Mouse (Mus musculus): ENCODE measurements around the gene Cracr2b. TPM values are rescaled to one million over a fixed set of nuclear protein-coding genes. Genes with fewer than 3 reads are reported as not detected.

Gene Cracr2b
- total and polyA plus RNA-seq, 3 experiments = 15.4 to 35.0 (median 19.4) TPM

DNA sequence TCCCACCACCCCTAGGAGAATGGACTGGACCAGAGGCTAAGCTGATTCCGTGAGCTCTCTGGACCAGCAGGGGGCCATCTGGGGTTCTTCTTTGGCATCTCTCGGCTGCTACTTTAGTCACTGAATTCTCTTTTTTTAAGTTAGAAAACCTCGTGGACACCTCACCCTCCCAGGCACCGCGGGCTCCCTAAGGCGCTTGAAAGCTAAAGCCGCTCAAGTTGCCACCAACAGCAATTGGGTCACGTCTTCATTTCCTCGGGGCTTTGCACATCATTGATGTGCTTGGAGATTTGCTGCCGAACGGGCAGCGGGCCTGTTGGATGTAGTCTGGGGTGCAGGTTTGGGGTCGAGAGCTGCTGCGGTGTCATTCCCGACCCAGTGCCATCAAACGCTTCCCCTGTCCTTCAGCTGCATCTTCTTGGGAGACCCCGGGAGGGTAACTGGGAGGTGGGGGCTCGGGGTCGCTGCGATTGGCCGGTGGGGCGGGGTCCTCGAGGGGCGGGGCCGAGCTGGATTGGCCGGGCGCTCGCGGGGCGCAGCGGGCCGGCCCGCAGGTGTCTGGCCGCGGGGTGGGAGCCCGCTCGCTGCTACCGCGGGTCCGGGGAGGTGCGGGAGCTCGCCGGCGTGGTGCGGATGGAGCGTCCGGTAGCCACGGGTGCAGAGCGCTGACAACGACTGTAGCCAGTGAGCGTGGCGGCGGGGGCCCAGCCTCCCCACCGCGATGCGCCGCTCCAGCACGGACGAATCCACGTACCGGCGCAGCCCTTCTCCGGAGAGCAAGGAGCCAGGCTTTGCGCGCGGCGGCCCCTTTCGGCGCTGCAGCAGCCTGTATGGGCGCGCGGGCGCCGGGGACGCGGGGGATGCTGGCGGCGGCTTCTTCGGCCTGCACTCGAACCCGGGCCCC is 20.9 kb downstream of the Cracr2b start:
- no peak overlapping the region; the same call in 1 of the 2 replicates for H3K27ac ChIP-seq
- intact Hi-C loops (cut with DNase I) = loop anchor here (1.0 to 5.0 kb wide), 2 partner anchors 44 to 131 kb away; no protein-coding TSS in a partner anchor
- no peak for TF ChIP-seq EP300 (IDR thresholded peaks at IDR 0.05; ENCODE audit: insufficient read depth, low read depth, low read length)
- peak; percentile 69 for TF ChIP-seq CTCF (IDR thresholded peaks at IDR 0.05)
- H3K9ac ChIP-seq (ENCODE audit: low read depth, low read length) = peak overlapping the region; percentile 66
- H3K27me3 ChIP-seq (ENCODE audit: control insufficient read depth, insufficient read depth, low read length) = no peaks in the 10 kb centered on the region
- H3K79me2 ChIP-seq (replicated peaks; ENCODE audit: control insufficient read depth, insufficient read depth, low read length) = 0 out of 2 replicates have a peak, but pooled peaks cover 2% of the 10 kb centered on the region
- no peaks in the 10 kb centered on the region for H3K36me3 ChIP-seq (ENCODE audit: control insufficient read depth, insufficient read depth, low read length)
- DNase-seq = peak; percentile 60 to 67
- peak overlapping the region; percentile 48 for H3K4me3 ChIP-seq
- 5% methylated on average over 76 of the region's 81 CpGs for WGBS
- peaks cover 31% of the 10 kb centered on the region for H3K4me1 ChIP-seq (ENCODE audit: control insufficient read depth, insufficient read depth, low read length)

GRCm38 (mm10) chr7:141482531-141483024 is 21.7 kb downstream of the Cracr2b start:
- Histone ChIP-seq H3K79me2 (replicated peaks; ENCODE audit: control insufficient read depth, insufficient read depth, low read length) (0 out of 2 replicates have a peak, but pooled peaks cover 2% of the 10 kb centered on the region), H3K9ac (ENCODE audit: low read depth, low read length) (peak overlapping the region; percentile 24; the same call in 1 of the 2 replicates), H3K27me3 (ENCODE audit: control insufficient read depth, insufficient read depth, low read length) (no peaks in the 10 kb centered on the region), H3K27ac (no peak overlapping the region), H3K4me1 (ENCODE audit: control insufficient read depth, insufficient read depth, low read length) (peaks cover 25% of the 10 kb centered on the region), H3K36me3 (ENCODE audit: control insufficient read depth, insufficient read depth, low read length) (no peaks in the 10 kb centered on the region), H3K4me3 (peak overlapping the region; percentile 48)
- DNase-seq = no peak
- intact Hi-C loops (cut with DNase I) = loop anchor here (5.0 kb wide), 1 partner anchor 130 kb away; no protein-coding TSS in a partner anchor
- TF ChIP-seq POLR2A (IDR thresholded peaks at IDR 0.05; ENCODE audit: insufficient read depth, low read depth, low read length) (no peak), EP300 (IDR thresholded peaks at IDR 0.05; ENCODE audit: insufficient read depth, low read depth, low read length) (no peak), CTCF (IDR thresholded peaks at IDR 0.05) (no peak)
- 42% methylated on average over 11 of the region's 11 CpGs for WGBS

GRCm38 (mm10) chr7:141483114-141483653 is 22.3 kb downstream of the Cracr2b start:
- TF ChIP-seq POLR2A (IDR thresholded peaks at IDR 0.05; ENCODE audit: insufficient read depth, low read depth, low read length) (no peak), EP300 (IDR thresholded peaks at IDR 0.05; ENCODE audit: insufficient read depth, low read depth, low read length) (no peak), CTCF (IDR thresholded peaks at IDR 0.05) (no peak)
- Histone ChIP-seq H3K9ac (ENCODE audit: low read depth, low read length) (no peak overlapping the region), H3K36me3 (ENCODE audit: control insufficient read depth, insufficient read depth, low read length) (no peaks in the 10 kb centered on the region), H3K27ac (no peak overlapping the region), H3K4me1 (ENCODE audit: control insufficient read depth, insufficient read depth, low read length) (peaks cover 23% of the 10 kb centered on the region), H3K27me3 (ENCODE audit: control insufficient read depth, insufficient read depth, low read length) (no peaks in the 10 kb centered on the region), H3K4me3 (no peak overlapping the region), H3K79me2 (replicated peaks; ENCODE audit: control insufficient read depth, insufficient read depth, low read length) (0 out of 2 replicates have a peak, but pooled peaks cover 2% of the 10 kb centered on the region)
- 83% methylated on average over 6 of the region's 6 CpGs for WGBS
- intact Hi-C loops (cut with DNase I) = loop anchor here (5.0 kb wide), 1 partner anchor 129 kb away; no protein-coding TSS in a partner anchor
- DNase-seq = no peak

DNA sequence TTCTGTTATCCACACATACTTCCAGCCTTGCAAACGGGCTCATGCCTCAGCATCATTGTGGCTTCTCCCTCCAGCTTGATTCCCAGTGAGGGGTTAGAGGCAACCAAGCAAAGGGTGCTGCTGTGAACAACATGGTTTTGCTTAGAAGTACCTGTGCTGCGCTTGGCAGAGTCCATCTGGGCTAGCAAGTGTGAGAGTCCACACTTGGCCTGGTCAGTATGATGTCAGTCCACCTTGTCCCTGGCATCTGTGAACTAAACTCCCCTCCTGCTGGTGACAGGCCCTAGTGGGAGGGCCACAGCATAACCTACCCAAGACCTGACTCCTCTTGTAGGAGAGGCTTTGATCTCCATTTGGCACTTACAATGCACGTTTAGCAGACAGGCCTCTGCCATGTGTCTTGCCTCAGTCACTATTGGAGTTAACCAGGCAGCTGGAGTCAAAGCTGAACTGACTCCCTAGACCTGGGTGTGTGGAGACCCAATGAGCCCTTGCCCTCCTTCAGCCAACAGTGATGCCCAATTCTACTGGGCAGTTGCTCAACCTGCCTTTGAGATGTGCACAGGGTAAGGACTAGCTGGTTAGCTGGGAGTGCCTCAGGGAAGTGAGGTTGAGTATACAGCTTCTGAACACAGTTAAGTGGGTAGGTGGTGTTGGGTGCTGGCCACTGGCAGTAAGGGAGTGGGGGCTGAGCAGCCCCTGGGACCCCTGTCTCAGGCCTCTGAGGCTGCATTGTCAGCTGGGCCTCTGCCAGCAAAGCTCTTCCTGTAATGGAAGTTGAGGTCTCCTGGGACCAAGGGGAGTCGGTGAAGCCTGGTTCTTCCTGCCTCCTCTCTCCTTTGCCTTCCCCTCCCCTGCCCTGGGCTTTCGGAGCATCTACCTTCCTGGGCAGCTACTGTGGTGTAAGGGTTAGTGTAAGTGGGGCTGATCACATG is 23.6 kb downstream of the Cracr2b start:
- no peak overlapping the region for H3K27ac ChIP-seq
- no peak overlapping the region for H3K9ac ChIP-seq (ENCODE audit: low read depth, low read length)
- H3K79me2 ChIP-seq (replicated peaks; ENCODE audit: control insufficient read depth, insufficient read depth, low read length) = 0 out of 2 replicates have a peak, but pooled peaks cover 2% of the 10 kb centered on the region
- WGBS = 54% methylated on average over 5 of the region's 5 CpGs
- no peak for TF ChIP-seq EP300 (IDR thresholded peaks at IDR 0.05; ENCODE audit: insufficient read depth, low read depth, low read length)
- TF ChIP-seq POLR2A (IDR thresholded peaks at IDR 0.05; ENCODE audit: insufficient read depth, low read depth, low read length) = no peak
- TF ChIP-seq CTCF (IDR thresholded peaks at IDR 0.05) = no peak
- intact Hi-C loops (cut with DNase I) = loop anchor here (5.0 kb wide), 1 partner anchor 128 kb away; no protein-coding TSS in a partner anchor
- peaks cover 19% of the 10 kb centered on the region for H3K4me1 ChIP-seq (ENCODE audit: control insufficient read depth, insufficient read depth, low read length)
- H3K27me3 ChIP-seq (ENCODE audit: control insufficient read depth, insufficient read depth, low read length) = no peaks in the 10 kb centered on the region
- DNase-seq = no peak
- H3K36me3 ChIP-seq (ENCODE audit: control insufficient read depth, insufficient read depth, low read length) = no peaks in the 10 kb centered on the region
- H3K4me3 ChIP-seq = no peak overlapping the region

GRCm38 (mm10) chr7:141485186-141485585 is 24.3 kb downstream of the Cracr2b start:
- Histone ChIP-seq H3K4me3 (no peak overlapping the region), H3K9ac (ENCODE audit: low read depth, low read length) (no peak overlapping the region), H3K27ac (no peak overlapping the region), H3K27me3 (ENCODE audit: control insufficient read depth, insufficient read depth, low read length) (no peaks in the 10 kb centered on the region), H3K79me2 (replicated peaks; ENCODE audit: control insufficient read depth, insufficient read depth, low read length) (0 out of 2 replicates have a peak, but pooled peaks cover 2% of the 10 kb centered on the region), H3K4me1 (ENCODE audit: control insufficient read depth, insufficient read depth, low read length) (peaks cover 19% of the 10 kb centered on the region), H3K36me3 (ENCODE audit: control insufficient read depth, insufficient read depth, low read length) (no peaks in the 10 kb centered on the region)
- TF ChIP-seq POLR2A (IDR thresholded peaks at IDR 0.05; ENCODE audit: insufficient read depth, low read depth, low read length) (no peak), CTCF (IDR thresholded peaks at IDR 0.05) (no peak), EP300 (IDR thresholded peaks at IDR 0.05; ENCODE audit: insufficient read depth, low read depth, low read length) (no peak)
- intact Hi-C loops (cut with DNase I) = no loop called here
- WGBS = 88% methylated on average over 2 of the region's 2 CpGs
- no peak for DNase-seq
